Mouse (Mus musculus) heart, embryonic 11.5 days (tissue): ENCODE measurements around the gene Ankzf1. TPM values are rescaled to one million over a fixed set of nuclear protein-coding genes. Genes with fewer than 3 reads are reported as not detected.
A peak's percentile ranks its signal among the peaks of the same experiment; 100 is the strongest.

ENCODE experiments used
- ATAC-seq: fragments of 200-750 bp; cut with Nextera tagmentation; replicated peaks from 2 replicates; pipeline ENCODE4 v1.8.0; 2017; ENCODE audit warnings: moderate library complexity; ENCODE audit not compliant: insufficient number of reproducible peaks, low FRiP score, low TSS enrichment
- H3K27ac ChIP-seq: fragments of 300-500 bp; sonication (generic); 2 replicates; pipeline ENCODE4 v1.5.1; 2014; ENCODE audit warnings: mild to moderate bottlenecking, low read depth, low read length
- H3K27me3 ChIP-seq: fragments of 300-500 bp; sonication (generic); 2 replicates; pipeline ENCODE4 v1.6.1; 2014; ENCODE audit warnings: mild to moderate bottlenecking, low read length, mixed read lengths; ENCODE audit not compliant: control insufficient read depth, insufficient read depth
- H3K36me3 ChIP-seq: fragments of 300-500 bp; sonication (generic); 2 replicates; pipeline ENCODE4 v1.6.1; 2014; ENCODE audit warnings: mild to moderate bottlenecking, low read length, moderate library complexity, mixed read lengths; ENCODE audit not compliant: control insufficient read depth, insufficient read depth
- H3K4me1 ChIP-seq: fragments of 300-500 bp; sonication (generic); 2 replicates; pipeline ENCODE4 v1.6.1; 2014; ENCODE audit warnings: low read length; ENCODE audit not compliant: control insufficient read depth, insufficient read depth
- H3K4me2 ChIP-seq: fragments of 300-500 bp; sonication (generic); 2 replicates; pipeline ENCODE4 v1.6.1; 2014; ENCODE audit warnings: mild to moderate bottlenecking, moderate library complexity
- H3K4me3 ChIP-seq: fragments of 300-500 bp; sonication (generic); 2 replicates; pipeline ENCODE4 v1.5.1; 2014; ENCODE audit warnings: low read depth, low read length
- H3K9ac ChIP-seq: fragments of 300-500 bp; sonication (generic); 2 replicates; pipeline ENCODE4 v1.6.1; 2014; ENCODE audit warnings: mild to moderate bottlenecking, low read depth, low read length, moderate library complexity
- H3K9me3 ChIP-seq: fragments of 300-500 bp; sonication (generic); replicated peaks from 2 replicates; pipeline ENCODE4 v1.6.1; 2016; ENCODE audit warnings: low read length; ENCODE audit not compliant: control insufficient read depth
- WGBS: fragments of 180-500 bp; shearing (Covaris S2); extraction: QIAGEN DNeasy Blood & Tissue Kit; methylation state at CpG from one replicate; pipeline ENCODE4 v1.1.7; 2014; ENCODE audit not compliant: insufficient replicate concordance; 5-methylcytosine and 5-hydroxymethylcytosine counted together
- polyA plus RNA-seq: library from polyadenylated mRNA; unstranded; fragments of >200 nt; fragmentation: Nextera tagmentation; extraction: Ambion mirVana; gene quantifications from 2 replicates; pipeline ENCODE4 v1.2.1, GENCODE M21; 2014

Ankzf1 gene
- polyA plus RNA-seq, 1 experiment from 2014 or later = 18.7 TPM

DNA sequence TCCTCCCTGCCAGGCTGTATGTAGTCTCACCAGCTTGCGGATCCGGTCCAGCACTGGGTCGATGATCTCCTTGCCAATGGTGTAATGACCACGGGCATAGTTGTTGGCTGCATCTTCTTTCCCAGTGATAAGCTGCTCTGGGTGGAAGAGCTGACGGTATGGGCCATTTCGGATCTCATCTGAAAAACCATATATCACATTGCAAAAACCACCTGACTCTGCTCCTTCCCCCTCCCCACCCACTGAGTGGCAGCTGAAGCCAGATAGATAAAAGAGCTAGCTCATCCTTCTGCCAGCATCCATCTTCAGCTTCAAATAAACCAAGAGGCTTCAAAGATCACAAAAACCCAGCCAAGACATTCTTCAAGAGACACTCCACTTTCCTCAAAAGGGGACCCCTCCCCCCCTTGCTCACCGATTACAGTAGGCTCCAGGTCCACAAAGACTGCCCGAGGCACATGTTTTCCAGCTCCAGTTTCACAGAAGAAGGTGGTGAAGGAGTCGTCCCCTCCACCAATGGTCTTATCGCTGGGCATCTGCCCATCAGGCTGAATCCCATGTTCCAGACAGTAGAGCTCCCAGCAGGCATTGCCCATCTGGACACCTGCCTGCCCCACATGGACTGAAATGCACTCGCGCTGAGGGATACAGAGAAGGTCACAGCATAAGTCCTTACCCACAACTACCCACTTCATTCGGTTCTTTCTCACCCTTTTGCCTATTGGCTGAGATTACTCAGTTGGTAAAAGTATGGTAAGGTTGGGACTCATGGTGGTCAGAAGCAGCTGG, 25.0 kb downstream of the Ankzf1 start:
- Histone ChIP-seq H3K4me1 (peaks cover 13% of the 10 kb centered on the region), H3K4me3 (0 out of 2 replicates have a peak overlapping the region, but pooled peaks have one; percentile 67), H3K36me3 (peaks cover 9% of the 10 kb centered on the region), H3K9me3 (no peaks in the 10 kb centered on the region), H3K27ac (no peak overlapping the region), H3K9ac (no peak overlapping the region), H3K27me3 (peaks cover 52% of the 10 kb centered on the region), H3K4me2 (peak overlapping the region; percentile 100)
- ATAC-seq = no peak
- 66% methylated on average over 13 of the region's 13 CpGs for WGBS

DNA sequence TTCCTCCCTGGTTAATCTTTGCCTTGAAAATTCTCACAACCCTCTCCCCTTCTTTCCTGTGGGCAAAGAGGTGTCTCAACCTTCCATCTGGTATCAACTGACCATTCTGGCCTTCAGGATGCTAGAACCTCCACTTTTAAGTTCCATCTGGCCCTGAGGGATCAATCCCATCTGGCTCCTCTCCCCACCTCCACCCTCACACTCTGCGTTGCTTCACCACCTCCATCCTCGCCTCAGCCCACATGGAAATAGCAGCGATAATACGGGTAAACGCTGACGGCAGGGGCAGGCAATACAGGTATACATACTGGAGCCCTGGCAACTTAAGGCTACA, 25.9 kb downstream of the Ankzf1 start:
- peak overlapping the region; percentile 67 for H3K4me3 ChIP-seq
- 2% methylated on average over 6 of the region's 6 CpGs for WGBS
- H3K36me3 ChIP-seq = peaks cover 9% of the 10 kb centered on the region
- H3K4me2 ChIP-seq = peak overlapping the region; percentile 100
- H3K4me1 ChIP-seq = peaks cover 8% of the 10 kb centered on the region
- H3K9me3 ChIP-seq = no peaks in the 10 kb centered on the region
- peaks cover 53% of the 10 kb centered on the region for H3K27me3 ChIP-seq
- H3K9ac ChIP-seq = 0 out of 2 replicates have a peak overlapping the region, but pooled peaks have one; percentile 65
- no peak for ATAC-seq
- no peak overlapping the region for H3K27ac ChIP-seq

DNA sequence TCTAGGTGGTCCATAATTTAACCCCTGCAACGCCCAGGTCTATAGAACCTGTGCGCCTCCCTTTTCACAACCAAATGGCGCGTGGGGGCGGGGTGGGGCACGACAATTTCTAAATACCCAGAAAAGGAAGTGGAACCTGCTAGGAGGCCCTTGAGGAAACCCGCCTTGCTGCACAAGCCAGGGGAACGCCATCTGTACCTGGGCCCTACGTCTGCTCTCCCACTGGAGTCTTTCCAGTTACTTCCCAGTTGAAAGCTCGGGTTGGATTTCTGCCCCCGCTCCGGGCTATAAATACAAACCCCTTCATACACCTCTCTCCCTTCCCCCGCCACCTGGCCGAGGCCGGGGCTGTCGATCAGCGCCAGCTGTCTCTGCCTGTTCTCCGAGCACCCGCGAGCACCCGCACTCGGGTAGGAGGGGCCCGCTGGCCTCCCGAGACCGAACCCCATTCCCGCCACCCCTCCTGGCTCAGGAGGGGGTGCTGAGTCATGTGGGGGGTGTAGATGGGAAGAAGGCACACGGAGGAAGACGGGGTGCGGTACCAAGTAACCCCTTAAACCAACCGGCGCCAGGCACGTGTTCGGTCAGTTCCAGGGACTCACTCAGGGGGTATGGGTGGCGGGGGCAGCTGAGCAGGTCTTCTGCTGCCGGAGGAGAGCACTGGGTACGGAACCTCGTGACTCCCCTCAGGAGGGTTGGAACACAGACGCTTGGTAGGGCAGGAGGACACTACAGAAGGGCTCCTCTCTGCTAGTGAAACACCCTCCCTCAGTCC, 26.5 kb downstream of the Ankzf1 start:
- peak; percentile 43 for ATAC-seq
- peaks cover 8% of the 10 kb centered on the region for H3K36me3 ChIP-seq
- H3K4me3 ChIP-seq = peak overlapping the region; percentile 67
- H3K9ac ChIP-seq = peak overlapping the region; percentile 65
- peaks cover 54% of the 10 kb centered on the region for H3K27me3 ChIP-seq
- H3K4me2 ChIP-seq = peak overlapping the region; percentile 100
- H3K4me1 ChIP-seq = peaks cover 6% of the 10 kb centered on the region; the same call in 1 of the 2 replicates
- H3K9me3 ChIP-seq = no peaks in the 10 kb centered on the region
- 2% methylated on average over 38 of the region's 38 CpGs for WGBS
- H3K27ac ChIP-seq = no peak overlapping the region

DNA sequence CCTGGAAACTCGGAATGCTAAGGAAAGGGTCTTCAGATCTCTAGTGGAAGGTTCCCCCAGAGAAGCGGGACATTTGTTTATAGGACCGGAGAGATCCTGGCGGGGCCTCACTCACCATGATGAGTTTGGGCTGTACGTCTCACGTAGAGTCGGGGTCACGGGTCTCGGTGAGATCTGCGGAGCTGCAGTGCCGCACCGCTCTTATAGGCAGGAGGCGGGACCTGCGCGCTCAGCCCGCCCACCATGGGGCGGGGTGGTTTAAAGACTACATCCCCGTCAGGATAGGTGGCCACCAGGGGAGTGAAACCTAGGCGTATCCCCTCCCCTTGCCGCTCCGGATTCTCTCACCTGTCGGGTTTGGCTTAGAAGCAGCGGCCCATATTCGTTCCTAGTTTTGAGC, 27.1 kb downstream of the Ankzf1 start:
- H3K4me1 ChIP-seq = peaks cover 6% of the 10 kb centered on the region; the same call in 1 of the 2 replicates
- H3K4me3 ChIP-seq = peak overlapping the region; percentile 67
- peak overlapping the region; percentile 100 for H3K4me2 ChIP-seq
- peak; percentile 86 for ATAC-seq
- no peaks in the 10 kb centered on the region for H3K9me3 ChIP-seq
- peaks cover 54% of the 10 kb centered on the region for H3K27me3 ChIP-seq
- under 1% methylated on average over 24 of the region's 24 CpGs for WGBS
- H3K27ac ChIP-seq = no peak overlapping the region
- H3K9ac ChIP-seq = peak overlapping the region; percentile 65
- H3K36me3 ChIP-seq = peaks cover 5% of the 10 kb centered on the region; the same call in 1 of the 2 replicates

DNA sequence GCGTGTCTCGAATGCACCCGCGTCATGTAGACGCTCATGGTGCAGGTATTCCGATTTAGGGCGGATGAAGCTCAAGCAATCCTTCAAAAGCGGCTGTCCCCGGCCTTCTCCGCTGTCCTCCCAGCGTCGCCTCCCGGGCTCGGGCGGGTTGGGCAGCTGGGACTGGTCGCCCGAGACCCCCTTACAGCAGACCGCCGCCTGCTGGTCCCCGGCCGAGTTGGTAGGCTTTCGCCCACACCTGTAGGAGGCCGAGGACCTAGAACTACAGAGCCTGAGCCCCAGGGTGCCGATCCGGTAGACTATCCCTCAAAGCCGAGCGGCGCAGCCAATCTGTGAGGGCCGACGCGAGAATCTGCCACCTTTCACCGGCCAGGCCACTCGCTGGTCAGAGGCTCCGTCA, 27.6 kb downstream of the Ankzf1 start, which contains the start of gene Tuba4a:
Gene Tuba4a, minus strand, starts transcription at position 335 of the 400 bp plus-strand sequence.
- H3K4me3 ChIP-seq = peak within 1 kb of the TSS; percentile 67
- ATAC-seq = no peak
- under 1% methylated on average over 34 of the region's 34 CpGs for WGBS
- H3K27me3 ChIP-seq = peaks cover 54% of the 10 kb centered on the region
- H3K9ac ChIP-seq = peak within 1 kb of the TSS; percentile 65
- peaks cover 5% of the 10 kb centered on the region; the same call in 1 of the 2 replicates for H3K36me3 ChIP-seq
- H3K27ac ChIP-seq = no peak within 1 kb of the TSS
- peak within 1 kb of the TSS; percentile 100 for H3K4me2 ChIP-seq
- peaks cover 6% of the 10 kb centered on the region; the same call in 1 of the 2 replicates for H3K4me1 ChIP-seq
- no peaks in the 10 kb centered on the region for H3K9me3 ChIP-seq

DNA sequence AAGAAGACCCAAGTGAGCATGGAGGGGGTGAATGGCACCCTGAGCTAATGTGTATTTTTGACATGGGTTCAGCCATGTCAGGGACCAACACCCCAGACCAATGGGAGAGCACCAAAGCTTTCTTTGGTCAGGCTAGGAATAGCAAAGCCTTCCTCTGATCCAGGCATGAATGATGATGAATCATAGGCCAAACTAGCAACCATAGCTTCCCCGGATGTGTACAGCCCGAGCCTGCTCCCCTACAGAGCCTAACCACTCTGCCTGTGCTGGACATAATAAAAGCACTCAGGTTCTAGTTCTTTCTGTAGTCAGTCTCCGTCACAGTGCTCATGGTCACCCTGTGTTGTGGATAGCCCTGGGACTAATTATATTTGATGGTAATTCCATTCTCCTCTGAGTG, 29.6 kb downstream of the Ankzf1 start:
- H3K36me3 ChIP-seq = no peaks in the 10 kb centered on the region
- no peak overlapping the region for H3K9ac ChIP-seq
- H3K27ac ChIP-seq = no peak overlapping the region
- no peak overlapping the region for H3K4me3 ChIP-seq
- peaks cover 49% of the 10 kb centered on the region for H3K27me3 ChIP-seq
- H3K4me1 ChIP-seq = peaks cover 6% of the 10 kb centered on the region; the same call in 1 of the 2 replicates
- H3K4me2 ChIP-seq = no peak overlapping the region
- no peaks in the 10 kb centered on the region for H3K9me3 ChIP-seq
- ATAC-seq = no peak
- WGBS = 70% methylated on average over 3 of the region's 3 CpGs

DNA sequence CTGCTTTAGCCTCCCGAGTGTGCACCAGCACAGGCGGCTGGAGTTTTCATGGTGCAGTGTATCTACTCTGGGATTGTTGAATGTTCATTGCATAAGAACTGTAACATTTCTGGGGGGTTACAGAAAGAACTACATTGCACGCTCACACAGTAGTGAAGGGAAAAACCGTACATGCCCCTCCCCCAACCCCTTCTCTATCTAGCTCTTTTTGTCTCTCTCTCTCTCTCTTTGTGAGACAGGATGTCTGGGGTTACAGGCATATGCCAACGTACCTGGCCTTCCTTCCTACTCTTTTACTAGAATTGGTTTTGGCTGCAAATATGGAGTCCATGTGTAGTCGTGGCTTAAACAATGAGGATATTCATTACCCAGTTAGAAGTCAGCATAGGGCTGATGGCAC, 31.0 kb downstream of the Ankzf1 start:
- peaks cover 36% of the 10 kb centered on the region for H3K27me3 ChIP-seq
- H3K4me1 ChIP-seq = peaks cover 13% of the 10 kb centered on the region
- WGBS = 69% methylated on average over 6 of the region's 6 CpGs
- no peak overlapping the region for H3K4me3 ChIP-seq
- no peak overlapping the region for H3K27ac ChIP-seq
- no peak overlapping the region for H3K4me2 ChIP-seq
- H3K9me3 ChIP-seq = no peaks in the 10 kb centered on the region
- H3K9ac ChIP-seq = no peak overlapping the region
- no peak for ATAC-seq
- H3K36me3 ChIP-seq = no peaks in the 10 kb centered on the region

DNA sequence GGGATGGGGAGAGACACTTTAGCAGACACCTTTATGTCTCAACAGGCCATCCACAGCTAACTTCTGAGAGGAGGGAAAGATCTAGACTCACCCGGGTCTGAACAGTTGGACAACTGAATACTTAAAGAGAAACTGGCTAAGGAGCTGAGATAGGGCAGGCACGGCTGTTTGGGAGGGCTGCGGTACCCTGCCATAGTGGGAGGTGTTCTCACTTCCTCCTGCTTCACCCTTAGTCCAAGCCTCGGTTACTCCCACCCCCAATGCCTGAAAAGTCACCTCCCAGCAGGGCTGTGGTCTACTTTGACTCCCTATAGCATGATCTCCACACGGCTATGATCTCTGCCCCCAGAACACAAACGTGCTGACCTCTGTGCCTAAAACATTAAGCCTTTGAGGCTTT, 31.6 kb downstream of the Ankzf1 start:
- 50% methylated on average over 6 of the region's 6 CpGs for WGBS
- H3K4me1 ChIP-seq = peaks cover 13% of the 10 kb centered on the region
- no peak overlapping the region for H3K27ac ChIP-seq
- H3K27me3 ChIP-seq = peaks cover 30% of the 10 kb centered on the region
- no peak overlapping the region for H3K4me2 ChIP-seq
- no peak for ATAC-seq
- H3K9me3 ChIP-seq = no peaks in the 10 kb centered on the region
- no peak overlapping the region for H3K9ac ChIP-seq
- no peak overlapping the region for H3K4me3 ChIP-seq
- H3K36me3 ChIP-seq = no peaks in the 10 kb centered on the region
